Mouse (Mus musculus) lung, postnatal 0 days (tissue): ENCODE measurements at regions not wholly inside any gene's neighbourhood (a gene's known extent, or its start where the extent isn't known, plus 50 kb on each side); places are given as distances from the start of the nearest gene placed in this dataset.

Experiments used
- CTCF ChIP-seq: IDR thresholded peaks from 2 replicates; pipeline ENCODE4 v1.5.1; 2016; ENCODE audit warnings: antibody characterized with exemption, mild to moderate bottlenecking
- EP300 ChIP-seq: IDR thresholded peaks from 2 replicates; pipeline ENCODE4 v1.6.1; 2016; ENCODE audit warnings: antibody characterized with exemption, mild to moderate bottlenecking, control low read depth

DNA sequence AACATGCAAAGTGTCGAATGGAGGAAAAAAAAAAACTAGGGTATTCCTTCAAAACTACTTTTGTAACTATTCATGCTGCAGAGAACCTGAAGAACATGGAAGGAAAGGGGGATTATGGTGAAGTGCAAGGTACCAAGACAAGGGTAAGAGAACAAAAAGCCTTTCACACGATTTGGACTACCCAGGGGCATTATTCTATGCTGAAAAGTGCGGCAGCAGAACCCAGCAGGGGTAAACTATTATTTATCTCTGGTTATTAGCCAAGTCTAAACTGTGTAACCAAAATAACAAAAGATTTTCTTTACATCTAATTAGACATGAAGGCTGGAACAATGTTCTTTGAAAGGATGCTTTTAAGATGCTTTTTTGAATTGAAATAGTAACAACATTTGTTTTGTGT lies 560.8 kb downstream of the Elavl2 start:
- TF ChIP-seq CTCF (no peak), EP300 (no peak)
